Mouse (Mus musculus) megakaryocyte, embryonic 14.5 days (primary cell): ENCODE results near the gene Ppm1g.
A peak's percentile ranks its signal among the peaks of the same experiment; 100 is the strongest.

Experiments used
- FLI1 ChIP-seq: IDR thresholded peaks from 2 replicates; pipeline ENCODE4 v1.6.1; 2012; ENCODE audit warnings: low read length, inconsistent platforms, mixed read lengths
- GATA1 ChIP-seq: IDR thresholded peaks from 3 replicates; pipeline ENCODE4 v1.6.1; 2012; ENCODE audit warnings: mixed read lengths, low read length, inconsistent platforms, borderline replicate concordance

- TF ChIP-seq GATA1 (no peak), FLI1 (peak; percentile 61; the same call in 1 of the 2 replicates)
Measured at GRCm38 (mm10) chr5:31179766-31180630, 40.5 kb downstream of the Ppm1g start, which contains the start of the genes Gm29609 and Gtf3c2.
